Mouse (Mus musculus) left cerebral cortex, adult 2 months (tissue): Measurements from ENCODE around the gene Bicdl2. TPM values are rescaled to one million over a fixed set of nuclear protein-coding genes. Genes with fewer than 3 reads are reported as not detected.

ENCODE experiments used
- DNase-seq, 2 experiments: peaks; one replicate each; pipeline ENCODE4 v3.0.0; 2021 to 2022; ENCODE audit warnings: low spot score in 2 of 2, mixed read lengths in 1 of 2; ENCODE audit errors: extremely low spot score in 1 of 2
- H3K27ac ChIP-seq: fragments of 200-600 bp; 2 replicates; pipeline ENCODE4 v1.8.1; 2022
- H3K4me3 ChIP-seq: fragments of 200-600 bp; 2 replicates; pipeline ENCODE4 v1.8.1; 2022
- CTCF ChIP-seq: fragments of 200-600 bp; IDR thresholded peaks from 2 replicates; pipeline ENCODE4 v1.8.1; 2022; ENCODE audit warnings: antibody characterized with exemption, mild to moderate bottlenecking, moderate library complexity
- intact Hi-C: fragments of 180-260 bp; cut with DNase I; formaldehyde crosslinking; loops from one replicate; pipeline ENCODE4 v1.15.1; 2025
- long read RNA-seq, 2 experiments: library from polyadenylated mRNA; stranded (forward); transcript quantifications; one replicate each; pipeline ENCODE4 v2.0.0; 2021; ENCODE audit warnings: borderline mapping rate in 2 of 2
- total RNA-seq, 2 experiments: library from RNA; stranded (reverse); gene quantifications; 2 replicates each; pipeline ENCODE4 v1.2.3; 2021

The Bicdl2 gene
- total RNA-seq: not detected
- long read RNA-seq, experiment 1: 0 reads
- long read RNA-seq, experiment 2: 0 reads

DNA sequence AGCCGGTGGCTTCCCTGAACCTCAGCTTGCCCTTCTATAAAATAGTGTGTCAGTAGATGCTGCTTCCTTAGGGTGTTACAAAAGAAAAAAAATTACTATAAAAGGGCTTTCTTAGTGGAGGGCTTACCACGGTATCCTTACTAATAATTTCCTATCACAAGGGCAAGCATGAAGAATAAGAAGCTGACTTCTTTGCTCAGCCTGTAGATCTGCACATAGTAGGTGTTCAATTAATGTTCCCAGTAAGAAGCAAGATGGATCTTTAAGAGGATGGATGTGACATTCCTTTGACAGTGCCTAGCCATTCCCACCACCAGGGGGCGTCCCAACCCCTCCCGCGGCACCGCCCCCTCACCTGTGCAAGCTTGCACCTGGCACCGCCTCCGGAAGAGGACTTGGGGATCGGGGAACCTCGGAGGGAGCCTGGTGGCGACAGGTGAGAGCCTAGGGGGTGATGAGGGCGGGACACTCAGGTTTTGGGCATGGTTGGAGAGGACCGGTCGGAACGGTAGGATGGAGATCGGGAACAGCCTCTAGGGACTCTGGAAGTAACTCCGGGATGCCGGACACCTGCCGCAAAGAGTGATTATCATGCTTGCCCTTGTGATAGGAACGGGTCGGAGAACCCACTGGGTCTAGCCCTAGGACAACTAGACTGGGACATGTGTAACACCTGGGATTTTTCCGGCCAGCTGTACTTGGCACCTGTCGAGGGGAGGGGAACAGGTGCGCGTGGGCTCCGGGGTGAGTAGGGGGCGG, at the start of gene Bicdl2:
TSS of gene Bicdl2 (plus strand) at position 390 of the 759 bp plus-strand sequence.
- Histone ChIP-seq H3K4me3 (no peak within 1 kb of the TSS), H3K27ac (no peak within 1 kb of the TSS)
- intact Hi-C loops: loop anchor here (2.0 kb wide), 1 partner anchor 47 kb away; no protein-coding TSS in a partner anchor
- no peak for DNase-seq
- TF ChIP-seq CTCF: peak; percentile 65

DNA sequence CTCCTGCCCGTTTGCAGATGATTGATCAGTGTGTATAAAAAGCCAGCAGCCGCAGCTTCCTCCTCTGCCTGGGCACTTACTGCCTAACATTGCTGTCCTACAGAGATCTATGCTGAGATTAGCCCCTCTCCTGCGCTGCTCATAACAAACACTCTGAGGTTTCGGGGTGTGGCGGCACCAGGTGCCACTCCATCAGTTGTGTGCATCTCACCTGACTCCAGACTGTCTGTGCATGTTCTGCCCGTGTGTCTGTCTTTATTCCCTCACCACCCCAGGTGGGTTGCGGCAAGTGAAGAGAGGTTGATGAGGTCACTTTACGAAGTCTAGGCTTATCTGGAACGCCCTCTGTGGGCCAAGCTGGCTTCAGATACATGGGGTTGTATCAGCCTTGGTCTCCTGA, 43.2 kb upstream of the Bicdl2 start:
- intact Hi-C loops: no loop called here
- DNase-seq: no peak
- no peak for TF ChIP-seq CTCF
- H3K27ac ChIP-seq: no peak overlapping the region
- no peak overlapping the region for H3K4me3 ChIP-seq

DNA sequence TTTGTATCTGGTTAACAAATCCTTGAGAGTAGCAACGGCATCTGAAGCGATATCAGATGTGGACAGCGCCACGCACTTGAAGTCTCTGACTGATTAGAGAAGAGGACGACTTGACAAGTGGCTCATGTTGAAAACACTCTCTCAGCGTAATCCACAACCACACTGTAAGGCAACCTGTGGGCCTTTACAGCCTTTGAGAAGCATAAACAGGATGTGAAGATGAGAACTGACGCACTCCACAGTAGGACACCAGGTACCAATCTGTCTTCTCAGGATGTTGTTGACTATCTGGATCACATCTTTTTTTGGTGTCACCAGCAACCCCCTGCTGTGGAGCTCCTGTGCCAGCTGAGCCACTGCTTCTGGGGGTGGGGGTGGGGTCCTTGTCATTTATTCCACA, 40.0 kb upstream of the Bicdl2 start:
- no peak for TF ChIP-seq CTCF
- intact Hi-C loops: no loop called here
- no peak for DNase-seq
- H3K27ac ChIP-seq: no peak overlapping the region
- H3K4me3 ChIP-seq: no peak overlapping the region

DNA sequence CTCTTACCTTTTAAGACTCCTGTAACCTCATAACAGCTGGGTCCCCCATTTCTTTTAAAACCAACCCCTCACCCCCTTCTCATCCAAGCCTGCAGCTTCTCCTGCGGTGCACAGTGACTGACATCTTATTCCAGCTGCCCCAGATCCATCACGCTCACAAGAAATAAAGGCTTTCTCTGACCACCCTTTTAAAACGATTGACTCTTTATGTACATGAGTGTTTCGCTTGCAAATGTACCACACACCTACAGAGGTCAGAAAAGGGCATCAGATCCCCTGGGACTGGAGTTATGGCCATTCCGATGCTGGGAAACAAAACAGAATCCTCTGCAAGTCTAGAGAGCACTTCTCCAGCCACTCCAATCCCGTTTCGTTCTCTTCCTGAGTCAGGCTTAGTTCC, 32.5 kb upstream of the Bicdl2 start:
- intact Hi-C loops: no loop called here
- no peak overlapping the region for H3K4me3 ChIP-seq
- TF ChIP-seq CTCF: no peak
- DNase-seq: no peak
- H3K27ac ChIP-seq: no peak overlapping the region

DNA sequence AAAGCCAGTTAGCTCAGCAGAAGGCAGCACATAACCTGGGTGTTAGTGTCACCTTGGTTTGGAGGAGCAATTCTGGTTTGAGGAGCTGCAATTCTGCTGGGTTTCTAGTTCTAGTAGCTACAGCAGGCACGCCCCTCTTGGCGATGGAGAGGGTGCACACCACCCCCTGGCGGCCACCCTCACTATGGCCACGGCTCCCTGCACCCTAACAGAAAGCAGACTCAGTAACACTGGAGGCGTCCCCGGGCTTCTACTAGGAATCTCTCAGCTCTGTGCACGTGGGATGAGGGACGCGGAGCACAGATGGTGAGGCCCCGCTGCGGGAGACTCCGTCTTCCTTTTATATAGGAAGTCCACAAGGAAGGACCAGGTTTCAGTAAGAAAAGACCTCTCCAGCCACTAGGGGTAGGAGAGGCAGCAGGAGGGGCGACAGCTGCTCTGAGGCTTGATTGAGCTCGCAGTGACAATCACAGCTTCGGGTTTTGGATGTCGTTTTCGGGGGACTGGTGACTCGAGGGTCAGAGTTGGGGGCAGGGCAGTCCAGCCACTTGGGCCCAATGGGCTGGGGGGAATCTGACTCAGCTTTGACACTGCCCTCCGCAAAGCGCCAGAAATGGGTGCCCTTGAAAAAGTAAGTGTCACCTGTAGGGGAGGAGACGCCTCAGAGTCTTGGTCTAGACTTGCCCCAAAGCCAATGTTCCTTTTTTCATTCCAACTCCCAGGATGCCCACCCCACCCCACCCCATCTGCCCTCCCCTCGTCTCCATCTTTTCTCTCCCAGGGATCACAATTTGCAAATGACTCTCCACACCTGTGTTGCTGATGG, 29.9 kb upstream of the Bicdl2 start:
- DNase-seq: peak; percentile 84 to 89
- intact Hi-C loops: loop anchor here (2.0 kb wide), 1 partner anchor 58 kb away; no protein-coding TSS in a partner anchor
- H3K27ac ChIP-seq: no peak overlapping the region
- peak; percentile 91 for TF ChIP-seq CTCF
- H3K4me3 ChIP-seq: 0 out of 2 replicates have a peak overlapping the region, but pooled peaks have one; percentile 19

DNA sequence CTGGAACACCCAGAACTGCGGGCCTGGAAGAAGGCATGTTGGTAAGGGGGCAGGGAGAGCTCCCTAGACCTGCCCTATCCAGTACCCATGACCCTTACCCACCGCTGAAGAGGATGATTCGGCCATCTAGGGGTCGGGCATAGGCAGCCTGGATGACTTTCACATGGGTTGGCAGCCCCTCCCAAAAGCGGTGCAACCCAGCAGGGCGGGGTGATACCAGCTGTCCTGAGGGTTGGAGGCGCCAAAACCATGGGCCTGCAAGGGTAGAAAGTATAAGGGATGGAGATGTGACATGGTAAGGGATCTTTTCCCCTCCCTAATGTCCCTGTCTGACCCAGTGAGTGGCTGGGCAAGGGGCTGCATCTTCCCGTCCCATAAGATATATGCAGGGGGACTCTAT, 29.1 kb upstream of the Bicdl2 start:
- Histone ChIP-seq H3K27ac (no peak overlapping the region), H3K4me3 (no peak overlapping the region)
- TF ChIP-seq CTCF: no peak
- no peak for DNase-seq
- intact Hi-C loops: loop anchor here (2.0 kb wide), 1 partner anchor 58 kb away; no protein-coding TSS in a partner anchor

DNA sequence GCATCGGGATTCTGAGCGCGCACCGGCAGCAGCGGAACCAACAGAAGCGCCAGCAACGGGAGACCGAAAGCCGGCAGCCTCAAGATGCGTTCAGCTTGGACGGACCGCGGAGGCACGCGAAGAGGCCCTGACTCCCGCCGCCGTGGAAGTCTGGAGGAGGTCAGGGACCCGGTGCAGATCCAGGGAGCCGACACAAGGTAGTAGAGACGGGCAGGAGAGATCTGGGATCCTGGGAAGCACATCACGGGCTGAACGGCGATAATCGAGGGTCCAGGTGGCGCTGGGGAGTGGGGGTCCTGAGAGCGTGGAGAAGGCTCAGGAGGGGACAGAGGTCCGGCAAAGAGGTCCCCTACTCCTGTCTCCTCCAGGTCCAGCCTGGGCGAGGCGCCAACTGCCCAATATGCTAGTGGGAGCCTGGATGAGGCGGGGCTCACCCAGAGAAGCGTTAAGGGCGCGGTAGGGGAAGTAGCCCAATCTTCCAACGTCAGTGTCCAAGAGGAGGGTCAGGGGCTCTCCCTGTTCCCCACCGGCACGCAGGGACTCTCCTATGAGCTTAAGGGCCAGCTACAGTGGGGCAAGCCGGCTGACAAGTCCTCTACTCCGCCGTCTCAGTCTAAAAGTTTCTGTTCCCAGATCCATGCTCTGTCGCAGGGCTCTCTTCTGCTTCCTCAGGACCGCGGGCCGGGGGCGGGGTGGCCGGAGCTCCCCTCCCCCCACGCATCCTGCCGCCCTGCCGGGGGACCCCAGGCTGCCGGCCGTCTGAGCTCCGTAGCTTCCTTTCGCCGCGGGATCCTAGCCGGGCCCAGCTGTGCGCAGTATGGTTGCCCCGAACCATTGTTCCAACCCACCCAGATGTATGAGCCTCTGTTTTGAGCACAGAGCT, 15.5 kb upstream of the Bicdl2 start, which contains the start of gene Mmp25:
TSS of gene Mmp25 (minus strand) at position 665 of the 883 bp plus-strand sequence.
- TF ChIP-seq CTCF: no peak
- H3K27ac ChIP-seq: no peak within 1 kb of the TSS
- peak within 1 kb of the TSS; percentile 34 for H3K4me3 ChIP-seq
- intact Hi-C loops: no loop called here
- no peak for DNase-seq

DNA sequence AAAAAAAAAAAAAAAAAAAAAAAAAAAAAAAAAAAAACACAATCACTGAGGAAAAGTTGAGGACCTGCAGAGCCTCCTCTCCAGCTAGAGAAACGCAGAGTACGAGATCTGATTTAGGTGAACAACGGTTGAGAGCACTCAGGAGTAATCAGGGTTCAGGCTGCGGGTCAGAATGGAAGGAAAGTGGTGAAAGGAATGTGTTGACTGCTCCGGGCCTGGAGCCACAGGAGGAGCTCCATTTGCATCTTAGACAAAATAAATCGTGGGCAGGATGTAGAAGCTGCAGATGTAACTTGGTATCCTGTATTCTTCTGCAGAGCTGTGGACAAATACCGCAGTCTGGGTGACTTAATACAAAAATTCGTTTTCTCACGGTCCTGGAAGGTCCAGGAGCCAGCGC, 14.4 kb upstream of the Bicdl2 start:
- no peak for DNase-seq
- H3K27ac ChIP-seq: no peak overlapping the region
- H3K4me3 ChIP-seq: no peak overlapping the region
- intact Hi-C loops: no loop called here
- no peak for TF ChIP-seq CTCF

DNA sequence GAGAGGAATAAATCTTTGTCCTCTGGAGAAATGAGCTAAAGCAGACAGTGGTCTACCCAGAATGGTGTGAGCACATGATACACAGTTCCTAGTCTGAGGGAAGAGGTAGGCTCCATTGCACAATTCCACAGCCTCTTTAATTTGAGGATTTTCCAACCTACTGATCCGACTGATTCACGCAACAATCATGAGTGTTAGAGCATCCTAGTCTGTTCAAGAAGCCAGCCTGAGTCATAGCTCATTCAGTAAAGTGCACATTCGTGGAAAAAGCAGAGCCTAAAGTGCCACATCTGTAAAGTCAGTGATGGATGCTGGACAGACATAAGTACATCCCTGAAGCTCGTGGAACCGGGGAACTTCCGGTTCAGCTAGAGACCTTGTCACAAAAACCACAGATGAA, 8.9 kb upstream of the Bicdl2 start:
- intact Hi-C loops: no loop called here
- no peak overlapping the region for H3K27ac ChIP-seq
- no peak for TF ChIP-seq CTCF
- H3K4me3 ChIP-seq: no peak overlapping the region
- no peak for DNase-seq

DNA sequence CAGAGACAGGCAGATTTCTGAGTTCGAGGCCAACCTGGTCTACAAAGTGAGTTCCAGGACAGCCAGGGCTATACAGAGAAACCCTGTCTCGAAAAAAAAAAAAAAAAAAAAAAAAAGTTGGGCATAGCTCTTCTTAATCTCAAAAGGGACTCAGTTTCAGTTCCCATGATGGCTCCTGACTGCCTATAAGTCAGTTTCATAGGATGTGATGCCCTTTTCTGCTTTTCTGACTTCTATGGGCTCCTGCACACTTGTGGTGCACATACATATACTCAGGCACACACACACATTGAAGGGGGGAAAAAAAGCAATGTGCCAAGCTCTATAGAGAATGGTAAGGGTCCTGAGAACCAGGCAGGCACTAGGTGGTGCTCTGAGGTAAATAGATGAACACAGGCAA, 7.0 kb upstream of the Bicdl2 start:
- no peak overlapping the region for H3K27ac ChIP-seq
- intact Hi-C loops: no loop called here
- no peak overlapping the region for H3K4me3 ChIP-seq
- no peak for TF ChIP-seq CTCF
- DNase-seq: no peak

DNA sequence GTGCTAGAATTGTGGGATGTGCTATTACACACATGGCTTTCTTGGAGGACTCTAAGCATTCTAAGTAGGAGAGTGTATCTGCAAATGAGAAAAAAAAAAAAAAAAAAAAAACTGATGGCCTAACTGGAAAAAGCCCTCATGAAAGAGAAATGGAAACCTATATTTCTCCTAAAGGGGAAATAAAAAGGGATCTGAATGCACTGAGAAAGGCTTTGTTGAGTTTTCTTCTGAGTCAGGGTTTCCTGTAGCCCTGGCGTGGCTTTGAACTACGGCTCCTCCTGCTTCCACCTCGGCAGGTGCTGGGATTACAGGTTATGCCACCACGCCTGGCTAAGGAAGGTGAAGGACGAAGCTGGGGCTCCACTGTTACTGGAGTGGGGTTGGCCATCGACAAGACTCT, 6.3 kb upstream of the Bicdl2 start:
- no peak overlapping the region for H3K4me3 ChIP-seq
- TF ChIP-seq CTCF: no peak
- no peak overlapping the region for H3K27ac ChIP-seq
- DNase-seq: no peak
- intact Hi-C loops: no loop called here
